Mouse (Mus musculus) liver, embryonic 14.5 days (tissue): ENCODE results near the gene Tmem151b. TPM values are rescaled to one million over a fixed set of nuclear protein-coding genes. Genes with fewer than 3 reads are reported as not detected.
A peak's percentile ranks its signal among the peaks of the same experiment; 100 is the strongest.

Source experiments
- ATAC-seq: fragments of 200-750 bp; cut with Nextera tagmentation; 2 replicates; pipeline ENCODE4 v1.8.0; 2017; ENCODE audit warnings: moderate number of reproducible peaks, mild to moderate bottlenecking, moderate library complexity; ENCODE audit not compliant: insufficient read depth
- DNase-seq, 3 experiments: peaks; one replicate each; pipeline ENCODE4 v3.0.0-alpha.2; 2012 to 2013; ENCODE audit warnings: low read depth in 3 of 3, low spot score in 3 of 3
- H3K27ac ChIP-seq: fragments of 300-500 bp; sonication (generic); 2 replicates; pipeline ENCODE4 v1.5.1; 2014; ENCODE audit warnings: moderate library complexity, mild to moderate bottlenecking, control low read depth, inconsistent platforms
- H3K27me3 ChIP-seq: fragments of 300-500 bp; sonication (generic); 2 replicates; pipeline ENCODE4 v1.6.1; 2014; ENCODE audit warnings: mild to moderate bottlenecking, low read length, moderate library complexity; ENCODE audit not compliant: control insufficient read depth, insufficient read depth
- H3K36me3 ChIP-seq: fragments of 300-500 bp; sonication (generic); replicated peaks from 2 replicates; pipeline ENCODE4 v1.6.1; 2014; ENCODE audit warnings: low read depth; ENCODE audit not compliant: control insufficient read depth, insufficient read depth
- H3K4me1 ChIP-seq, 2 experiments: fragments of 200-500 bp in 1 of 2; fragments of 300-500 bp in 1 of 2; sonication (generic) in 1 of 2; replicated peaks; 2 replicates each; pipeline ENCODE4 v1.6.1; 2012 to 2014; ENCODE audit warnings: antibody characterized with exemption in 1 of 2, inconsistent platforms in 1 of 2, low read length in 1 of 2; ENCODE audit not compliant: control insufficient read depth in 2 of 2, insufficient read depth in 2 of 2
- H3K4me2 ChIP-seq: fragments of 300-500 bp; sonication (generic); 2 replicates; pipeline ENCODE4 v1.6.1; 2014; ENCODE audit warnings: low read depth, mild to moderate bottlenecking, control low read depth, moderate library complexity
- H3K4me3 ChIP-seq, 2 experiments: fragments of 200-500 bp in 1 of 2; fragments of 300-500 bp in 1 of 2; sonication (generic) in 1 of 2; 2 replicates each; pipeline ENCODE4 v1.5.1; 2012 to 2014; ENCODE audit warnings: low read depth in 2 of 2, low read length in 2 of 2, mild to moderate bottlenecking in 2 of 2, control low read depth in 1 of 2, inconsistent platforms in 1 of 2, moderate library complexity in 1 of 2; ENCODE audit not compliant: insufficient read depth in 1 of 2
- H3K9ac ChIP-seq: fragments of 300-500 bp; sonication (generic); replicated peaks from 2 replicates; pipeline ENCODE4 v1.6.1; 2014; ENCODE audit warnings: mild to moderate bottlenecking, control low read depth, moderate library complexity
- H3K9me3 ChIP-seq: fragments of 300-500 bp; sonication (generic); 2 replicates; pipeline ENCODE4 v1.6.1; 2016; ENCODE audit warnings: low read length, mixed read lengths; ENCODE audit not compliant: control insufficient read depth
- CTCF ChIP-seq: IDR thresholded peaks from 2 replicates; pipeline ENCODE4 v1.5.1; 2016; ENCODE audit warnings: antibody characterized with exemption, low read depth, control low read depth
- EP300 ChIP-seq: IDR thresholded peaks from 2 replicates; pipeline ENCODE4 v1.6.1; 2016; ENCODE audit warnings: antibody characterized with exemption, low read depth
- WGBS: fragments of 180-500 bp; shearing (Covaris S2); extraction: QIAGEN DNeasy Blood & Tissue Kit; methylation state at CpG from one replicate; pipeline ENCODE4 v1.1.7; 2014; ENCODE audit not compliant: insufficient replicate concordance; 5-methylcytosine and 5-hydroxymethylcytosine counted together
- polyA plus RNA-seq, 2 experiments: library from polyadenylated mRNA; depleted of rRNA in 1 of 2; stranded (reverse) in 1 of 2; unstranded in 1 of 2; fragments of >200 nt; fragmentation: Nextera tagmentation in 1 of 2; extraction: Ambion mirVana in 1 of 2; gene quantifications; 2 replicates each; pipeline versions ENCODE4 v1.2.1 to v1.2.3; 2012 to 2014

Gene Tmem151b
- polyA plus RNA-seq, 2 experiments, result 0.08 TPM; not detected in 1

DNA sequence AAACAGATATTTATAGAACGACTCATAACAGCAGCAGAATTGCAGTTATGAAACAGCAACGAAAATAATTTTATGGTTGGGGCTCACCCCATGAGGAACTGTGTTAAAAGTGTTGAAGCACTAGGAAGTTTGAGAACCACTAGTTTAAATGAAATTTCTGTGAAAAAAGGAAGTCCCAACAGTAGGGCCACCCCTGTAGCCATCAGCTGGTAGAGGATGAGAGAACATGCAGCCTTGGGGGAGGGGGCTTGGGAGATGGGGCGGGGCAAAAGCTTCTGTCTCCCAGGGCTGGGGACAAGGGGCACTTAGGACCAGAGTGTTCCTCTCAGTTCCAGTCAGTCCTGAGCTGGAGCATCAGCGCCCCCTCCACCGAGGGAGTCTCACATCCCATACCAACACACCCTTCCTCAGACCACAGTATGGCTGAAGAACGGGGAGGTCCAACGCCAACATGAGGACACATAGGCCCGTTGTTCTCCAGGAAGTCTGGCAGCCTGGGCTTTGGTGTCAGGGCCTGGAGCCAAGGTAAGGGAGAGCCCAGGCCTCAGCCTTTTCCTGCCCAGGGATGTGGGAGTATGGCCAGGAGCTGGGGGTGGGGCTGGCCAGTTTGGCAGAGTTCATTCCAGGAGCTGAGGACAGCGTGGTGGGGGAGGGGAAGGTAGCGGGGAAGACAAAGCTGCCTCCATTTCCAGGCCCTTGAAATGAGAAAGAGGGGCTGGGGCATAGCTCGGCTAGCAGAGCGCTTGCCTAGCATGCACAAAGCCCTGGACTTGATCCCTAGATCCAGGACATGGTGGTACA lies 34.8 kb upstream of the Tmem151b start:
- Histone ChIP-seq H3K9ac (no peak overlapping the region), H3K4me3 (no peak overlapping the region), H3K4me2 (no peak overlapping the region), H3K27me3 (no peaks in the 10 kb centered on the region), H3K4me1 (peaks cover 24 to 32% of the 10 kb centered on the region in 2 experiments), H3K9me3 (no peaks in the 10 kb centered on the region; the same call in 1 of the 2 replicates), H3K36me3 (peaks cover 53% of the 10 kb centered on the region), H3K27ac (peak overlapping the region; percentile 23; the same call in 1 of the 2 replicates)
- no peak for ATAC-seq
- no peak for TF ChIP-seq EP300
- TF ChIP-seq CTCF, result no peak
- no peak for DNase-seq
- WGBS, result 54% methylated on average over 12 of the region's 12 CpGs

DNA sequence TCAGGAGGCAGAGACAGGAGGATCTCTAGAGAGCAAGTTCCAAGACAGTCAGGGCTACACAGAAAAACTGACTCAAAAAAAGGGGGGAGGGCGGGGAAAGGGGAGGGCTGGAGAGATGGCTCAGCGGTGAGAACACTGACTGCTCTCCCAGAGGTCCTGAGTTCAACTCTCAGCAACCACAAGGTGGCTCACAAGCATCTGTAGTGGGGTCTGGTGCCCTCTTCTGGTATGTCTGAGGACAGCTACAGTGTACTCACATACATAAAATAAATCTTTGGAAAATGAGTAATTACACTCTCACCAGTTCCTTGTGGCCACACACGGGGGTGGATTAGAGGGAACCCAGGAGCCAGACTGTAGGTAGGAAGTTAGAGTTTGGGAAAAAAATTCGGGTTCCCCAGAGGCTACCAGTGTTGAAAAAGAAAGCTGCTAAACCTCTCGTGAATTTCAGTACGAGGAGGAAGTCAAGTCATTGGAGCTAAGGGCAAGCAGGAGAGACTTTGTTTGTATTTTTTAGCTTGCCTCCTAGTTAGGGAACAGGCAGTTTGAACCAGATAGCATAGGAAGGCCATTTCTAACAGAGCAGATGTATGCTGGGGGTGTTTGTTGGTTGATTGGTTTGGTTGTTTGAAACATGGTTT lies 33.4 kb upstream of the Tmem151b start:
- Histone ChIP-seq H3K4me2 (peak overlapping the region; percentile 51), H3K4me1 (peaks cover 24 to 32% of the 10 kb centered on the region in 2 experiments), H3K9ac (no peak overlapping the region), H3K4me3 (no peak overlapping the region), H3K27me3 (no peaks in the 10 kb centered on the region), H3K36me3 (peaks cover 39% of the 10 kb centered on the region), H3K27ac (peak overlapping the region; percentile 80), H3K9me3 (no peaks in the 10 kb centered on the region; the same call in 1 of the 2 replicates)
- TF ChIP-seq EP300, result no peak
- TF ChIP-seq CTCF, result peak; percentile 93
- DNase-seq (peak in 1 of 3 experiments; percentile 44), ATAC-seq (peak; percentile 58)
- 43% methylated on average over 6 of the region's 6 CpGs for WGBS

DNA sequence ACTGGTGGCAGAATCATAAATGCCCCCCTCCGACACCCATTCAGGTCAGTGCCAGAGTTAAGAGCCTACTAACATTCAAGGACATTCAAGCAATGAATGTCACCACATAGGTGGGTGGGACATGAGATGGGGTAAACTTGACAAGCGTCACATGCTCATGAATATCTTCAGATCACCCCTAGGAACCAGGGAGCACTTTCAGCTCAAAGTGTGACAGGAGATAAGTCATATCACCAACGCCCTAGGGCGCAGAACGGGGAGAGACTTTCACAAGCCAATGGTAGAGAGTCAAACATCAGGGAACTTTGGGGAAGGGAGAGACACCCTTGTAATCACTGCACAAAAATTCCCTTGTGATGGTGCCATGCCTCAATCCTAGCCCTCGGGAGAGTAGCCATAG lies 32.7 kb upstream of the Tmem151b start:
- peak; percentile 72 for ATAC-seq
- peaks cover 34% of the 10 kb centered on the region for H3K36me3 ChIP-seq
- no peak for TF ChIP-seq CTCF
- TF ChIP-seq EP300, result peak; percentile 74
- H3K4me2 ChIP-seq, result peak overlapping the region; percentile 51
- H3K4me3 ChIP-seq, result no peak overlapping the region
- no peaks in the 10 kb centered on the region; the same call in 1 of the 2 replicates for H3K9me3 ChIP-seq
- DNase-seq, result peak in 2 of 3 experiments; percentile 69 to 74
- 33% methylated on average over 6 of the region's 6 CpGs for WGBS
- H3K27me3 ChIP-seq, result no peaks in the 10 kb centered on the region
- H3K4me1 ChIP-seq, result peaks cover 24 to 32% of the 10 kb centered on the region in 2 experiments
- peak overlapping the region; percentile 80 for H3K27ac ChIP-seq
- H3K9ac ChIP-seq, result 0 out of 2 replicates have a peak overlapping the region, but pooled peaks have one; percentile 7

DNA sequence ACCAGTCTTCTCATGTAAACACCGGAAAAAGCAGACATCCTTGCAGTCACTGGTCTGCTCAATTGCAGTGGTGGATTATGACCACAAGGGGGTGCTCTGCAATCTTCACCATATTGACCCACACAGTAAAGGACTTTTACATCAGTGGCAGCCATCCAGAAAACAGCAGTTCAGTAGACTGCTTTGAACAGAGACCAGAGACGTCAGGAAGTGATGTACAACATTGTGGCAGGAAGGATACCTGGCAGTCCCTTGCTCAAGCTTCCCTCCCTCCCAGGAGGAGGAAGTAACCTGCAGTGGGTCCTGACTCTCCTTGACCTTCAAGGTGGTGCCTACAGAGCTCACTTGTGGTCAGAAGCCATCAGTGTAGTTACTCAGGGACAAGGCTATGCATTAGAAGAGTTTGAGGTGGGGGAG lies 32.1 kb upstream of the Tmem151b start:
- Histone ChIP-seq H3K27me3 (no peaks in the 10 kb centered on the region), H3K9me3 (no peaks in the 10 kb centered on the region), H3K4me3 (no peak overlapping the region), H3K36me3 (peaks cover 28% of the 10 kb centered on the region), H3K9ac (no peak overlapping the region; the same call in 1 of the 2 replicates), H3K27ac (peak overlapping the region; percentile 80), H3K4me1 (peaks cover 24 to 32% of the 10 kb centered on the region in 2 experiments), H3K4me2 (peak overlapping the region; percentile 51)
- DNase-seq (peak; percentile 75 to 80 (median 77)), ATAC-seq (peak; percentile 40; the same call in 1 of the 2 replicates)
- no peak for TF ChIP-seq EP300
- TF ChIP-seq CTCF, result peak; percentile 95
- 3% methylated on average over 2 of the region's 2 CpGs for WGBS

DNA sequence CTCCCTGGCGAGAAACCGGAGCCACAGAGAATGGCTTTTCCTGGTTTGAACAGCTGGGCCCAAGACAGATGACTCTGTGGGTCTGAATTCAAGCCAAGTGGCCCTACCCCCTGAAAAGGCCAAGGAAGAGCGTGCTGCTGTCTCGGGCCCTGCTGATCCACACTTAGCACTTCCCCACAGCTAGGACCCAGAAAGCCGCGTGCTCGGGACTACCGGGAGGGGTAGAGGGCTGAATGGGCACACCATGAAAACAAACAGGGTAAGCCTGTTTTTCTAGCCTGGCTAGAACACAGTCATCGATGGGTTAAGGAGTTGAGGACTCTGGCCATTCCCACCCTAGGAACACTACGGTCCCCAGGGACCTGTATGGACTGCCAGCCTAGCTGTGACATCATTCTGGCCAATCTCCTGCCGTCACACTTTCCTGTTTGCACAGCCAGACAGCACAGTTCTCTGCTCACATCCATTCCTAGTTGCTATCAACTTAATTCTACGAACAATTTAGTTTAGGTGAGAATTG lies 31.5 kb upstream of the Tmem151b start:
- Histone ChIP-seq H3K9ac (no peak overlapping the region; the same call in 1 of the 2 replicates), H3K4me3 (no peak overlapping the region), H3K9me3 (no peaks in the 10 kb centered on the region), H3K4me1 (peaks cover 24 to 32% of the 10 kb centered on the region in 2 experiments), H3K27me3 (no peaks in the 10 kb centered on the region), H3K27ac (peak overlapping the region; percentile 80), H3K4me2 (peak overlapping the region; percentile 51), H3K36me3 (peaks cover 22% of the 10 kb centered on the region)
- DNase-seq, result no peak
- WGBS, result 35% methylated on average over 12 of the region's 12 CpGs
- ATAC-seq, result no peak
- no peak for TF ChIP-seq CTCF
- no peak for TF ChIP-seq EP300
